Mouse (Mus musculus) hindlimb bud, embryonic 11.5 days (tissue): ENCODE data around the gene Zmiz1.

Experiments
- DNase-seq: peaks from one replicate; pipeline ENCODE4 v3.0.0-alpha.2; 2012; ENCODE audit warnings: low read depth, low spot score; ENCODE audit errors: extremely low spot score

Zmiz1 gene

GRCm38 (mm10) chr14:25555291-25555781 lies 96.4 kb downstream of the Zmiz1 start:
- no peak for DNase-seq

GRCm38 (mm10) chr14:25555848-25556247 lies 96.9 kb downstream of the Zmiz1 start:
- DNase-seq = no peak

- DNase-seq = no peak
Observed at GRCm38 (mm10) chr14:25557014-25557413, 98.0 kb downstream of the Zmiz1 start.

- DNase-seq = no peak
Observed at GRCm38 (mm10) chr14:25558479-25558878, 99.5 kb downstream of the Zmiz1 start.

- DNase-seq = no peak
Observed at GRCm38 (mm10) chr14:25559907-25560306, 100.9 kb downstream of the Zmiz1 start.

GRCm38 (mm10) chr14:25560841-25561240 lies 101.9 kb downstream of the Zmiz1 start:
- DNase-seq = no peak

- no peak for DNase-seq
Observed at GRCm38 (mm10) chr14:25561716-25562115, 102.7 kb downstream of the Zmiz1 start.

GRCm38 (mm10) chr14:25562447-25562846 lies 103.5 kb downstream of the Zmiz1 start:
- DNase-seq = no peak

- no peak for DNase-seq
Observed at GRCm38 (mm10) chr14:25562909-25563308, 103.9 kb downstream of the Zmiz1 start.

GRCm38 (mm10) chr14:25564577-25564976 lies 105.6 kb downstream of the Zmiz1 start:
- no peak for DNase-seq

- DNase-seq = no peak
Observed at GRCm38 (mm10) chr14:25565344-25566088, 106.5 kb downstream of the Zmiz1 start.

GRCm38 (mm10) chr14:25567245-25567644 lies 108.3 kb downstream of the Zmiz1 start:
- no peak for DNase-seq

GRCm38 (mm10) chr14:25567837-25568236 lies 108.9 kb downstream of the Zmiz1 start:
- no peak for DNase-seq

GRCm38 (mm10) chr14:25574047-25574870 lies 115.3 kb downstream of the Zmiz1 start:
- no peak for DNase-seq

GRCm38 (mm10) chr14:25576642-25577041 lies 117.7 kb downstream of the Zmiz1 start:
- no peak for DNase-seq

GRCm38 (mm10) chr14:25577431-25577830 lies 118.4 kb downstream of the Zmiz1 start:
- no peak for DNase-seq

- DNase-seq = no peak
Observed at GRCm38 (mm10) chr14:25579597-25579996, 120.6 kb downstream of the Zmiz1 start.

- DNase-seq = no peak
Observed at GRCm38 (mm10) chr14:25580397-25580796, 121.4 kb downstream of the Zmiz1 start.

GRCm38 (mm10) chr14:25582603-25583002 lies 123.6 kb downstream of the Zmiz1 start:
- no peak for DNase-seq

- DNase-seq = no peak
Observed at GRCm38 (mm10) chr14:25583899-25584298, 124.9 kb downstream of the Zmiz1 start.

- no peak for DNase-seq
Observed at GRCm38 (mm10) chr14:25585545-25586301, 126.7 kb downstream of the Zmiz1 start.
